Mouse (Mus musculus) kidney, postnatal 0 days (tissue): ENCODE results near the gene Fam217a. TPM values are rescaled to one million over a fixed set of nuclear protein-coding genes. Genes with fewer than 3 reads are reported as not detected.
"Not testable (repeated sequence)": the region's sequence is repeated elsewhere in the genome, so short reads cannot be mapped to it uniquely, and the experiment has no call there.

Experiments
- ATAC-seq: fragments of 200-750 bp; cut with Nextera tagmentation; replicated peaks from 2 replicates; pipeline ENCODE4 v1.8.0; 2017; ENCODE audit warnings: low read depth, moderate number of reproducible peaks, moderate TSS enrichment, moderate library complexity; ENCODE audit not compliant: low FRiP score
- DNase-seq: peaks from one replicate; pipeline ENCODE4 v3.0.0-alpha.2; 2016; ENCODE audit warnings: low spot score
- H3K27ac ChIP-seq: fragments of 300-500 bp; sonication (generic); 2 replicates; pipeline ENCODE4 v1.5.1; 2014; ENCODE audit warnings: mild to moderate bottlenecking
- H3K27me3 ChIP-seq: fragments of 300-500 bp; sonication (generic); 2 replicates; pipeline ENCODE4 v1.6.1; 2014; ENCODE audit warnings: low read length, mixed read lengths; ENCODE audit not compliant: insufficient read depth
- H3K36me3 ChIP-seq: fragments of 300-500 bp; sonication (generic); 2 replicates; pipeline ENCODE4 v1.6.1; 2014; ENCODE audit warnings: low read length, mixed read lengths; ENCODE audit not compliant: insufficient read depth
- H3K4me1 ChIP-seq: fragments of 300-500 bp; sonication (generic); replicated peaks from 2 replicates; pipeline ENCODE4 v1.6.1; 2014; ENCODE audit warnings: antibody characterized with exemption, low read length, mixed read lengths; ENCODE audit not compliant: insufficient read depth
- H3K4me2 ChIP-seq: fragments of 300-500 bp; sonication (generic); 2 replicates; pipeline ENCODE4 v1.6.1; 2014; ENCODE audit warnings: mild to moderate bottlenecking, low read length, moderate library complexity, mixed read lengths
- H3K4me3 ChIP-seq: fragments of 300-500 bp; sonication (generic); replicated peaks from 2 replicates; pipeline ENCODE4 v1.5.1; 2014; ENCODE audit warnings: low read depth, low read length
- H3K9ac ChIP-seq: fragments of 300-500 bp; sonication (generic); 2 replicates; pipeline ENCODE4 v1.6.1; 2014; ENCODE audit warnings: low read depth, low read length
- H3K9me3 ChIP-seq: fragments of 300-500 bp; sonication (generic); replicated peaks from 2 replicates; pipeline ENCODE4 v1.6.1; 2016; ENCODE audit warnings: low read length, inconsistent platforms, mixed read lengths
- CTCF ChIP-seq: IDR thresholded peaks from 2 replicates; pipeline ENCODE4 v1.5.1; 2016; ENCODE audit warnings: antibody characterized with exemption, low read depth, mild to moderate bottlenecking, moderate library complexity
- WGBS: fragments of 180-500 bp; shearing (Covaris S2); extraction: QIAGEN DNeasy Blood & Tissue Kit; methylation state at CpG from one replicate; pipeline ENCODE4 v1.1.7; 2014; 5-methylcytosine and 5-hydroxymethylcytosine counted together
- polyA plus RNA-seq: library from polyadenylated mRNA; unstranded; fragments of >200 nt; fragmentation: Nextera tagmentation; extraction: Ambion mirVana; gene quantifications from 2 replicates; pipeline ENCODE4 v1.2.1, GENCODE M21; 2015

Fam217a gene
- polyA plus RNA-seq, 1 experiment from 2014 or later = 7.0 TPM

DNA sequence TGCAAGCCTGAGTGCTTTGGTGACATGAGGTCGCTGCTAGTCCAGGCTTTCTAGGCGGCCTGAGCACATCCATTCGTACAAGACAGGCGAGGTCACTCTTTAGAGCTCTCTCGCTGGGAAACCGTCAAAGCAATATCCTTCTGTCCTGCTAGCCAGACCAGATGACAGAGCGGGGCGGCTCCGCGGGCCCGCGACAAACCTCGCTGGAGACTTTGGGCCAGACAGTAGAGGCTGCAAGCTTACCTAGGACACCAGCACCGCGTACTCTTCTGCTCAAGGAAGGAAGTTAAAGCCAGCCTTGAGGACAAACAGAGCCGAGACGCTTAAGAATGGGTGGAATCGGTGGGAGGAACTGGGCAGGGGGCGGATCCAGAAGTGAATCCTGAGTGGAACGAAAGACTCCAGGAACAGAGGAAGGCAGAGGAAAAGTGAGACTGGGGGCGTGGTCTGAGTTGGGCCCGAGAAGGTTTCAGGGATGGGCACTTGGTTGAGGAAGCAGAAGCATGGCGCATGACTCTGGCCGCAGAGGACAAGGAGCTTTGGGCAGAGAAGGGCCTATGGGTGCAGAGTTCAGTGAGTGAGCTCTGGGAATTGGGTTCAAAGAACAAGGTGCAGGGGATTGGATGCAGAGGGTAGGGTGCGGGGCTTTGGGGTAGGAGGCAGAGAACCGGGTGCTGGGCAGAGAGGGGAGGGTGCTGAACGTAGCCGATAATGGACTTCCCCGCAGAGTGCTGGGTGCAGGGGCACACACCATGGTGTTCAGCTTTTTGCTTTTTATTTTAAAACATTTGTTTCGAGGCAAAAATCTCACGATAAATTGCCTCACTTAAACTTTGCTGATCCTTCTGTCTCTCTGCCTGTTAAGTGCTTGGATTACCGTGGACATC is 39.6 kb upstream of the Fam217a start, which contains the start of gene Eci3:
Gene Eci3, minus strand, starts transcription at position 300 of the 887 bp plus-strand sequence.
- 0 out of 2 replicates have a peak within 1 kb of the TSS, but pooled peaks have one; percentile 13 for H3K9ac ChIP-seq

DNA sequence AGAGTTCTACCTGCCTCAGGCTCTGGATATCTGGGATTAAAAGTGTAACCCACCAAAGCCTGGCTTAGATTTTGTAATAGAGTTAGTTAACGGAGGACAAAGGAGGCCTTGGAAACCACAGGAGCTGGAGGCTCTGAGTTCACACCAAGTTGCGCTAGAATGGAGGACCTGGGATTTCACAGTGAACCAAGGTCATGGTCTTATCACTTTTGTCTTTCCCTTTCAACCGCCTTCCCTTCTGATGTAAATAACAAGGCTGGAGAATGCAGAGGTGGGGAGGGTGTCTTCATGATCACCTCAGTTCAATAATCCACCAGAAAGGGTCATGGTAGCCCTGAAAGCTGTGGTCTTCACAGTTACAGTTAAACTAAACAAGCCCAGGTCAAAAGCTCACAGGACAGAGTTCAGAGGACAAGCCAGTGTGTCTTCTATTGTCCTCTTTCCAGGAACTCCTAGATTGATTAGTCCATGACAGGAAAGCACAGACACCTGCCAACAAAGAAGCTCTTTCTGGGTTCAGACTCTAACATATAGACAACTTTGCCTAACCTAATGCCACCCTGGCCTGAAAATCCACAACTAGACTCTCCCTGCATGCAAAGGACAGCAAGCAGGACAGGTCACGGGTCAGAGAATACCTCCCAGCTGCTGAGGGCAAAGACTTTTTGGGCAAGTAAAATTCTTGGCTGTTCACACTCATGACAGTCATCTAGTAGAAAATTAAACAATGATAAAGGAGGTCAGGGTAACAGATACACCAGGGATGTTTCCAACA is 37.1 kb upstream of the Fam217a start:
- H3K4me1 ChIP-seq = 0 out of 2 replicates have a peak, but pooled peaks cover 6% of the 10 kb centered on the region
- no peak overlapping the region for H3K27ac ChIP-seq
- H3K9ac ChIP-seq = no peak overlapping the region
- no peak overlapping the region for H3K4me2 ChIP-seq
- H3K36me3 ChIP-seq = no peaks in the 10 kb centered on the region
- no peaks in the 10 kb centered on the region for H3K9me3 ChIP-seq
- 86% methylated on average over 4 of the region's 4 CpGs for WGBS
- H3K27me3 ChIP-seq = no peaks in the 10 kb centered on the region
- DNase-seq = no peak
- H3K4me3 ChIP-seq = no peak overlapping the region
- no peak for TF ChIP-seq CTCF
- ATAC-seq = no peak

More for the DNA sequence above, 39.6 kb upstream of the Fam217a start, which contains the start of gene Eci3:
- DNase-seq = peak; percentile 63
- Histone ChIP-seq H3K4me3 (peak within 1 kb of the TSS; percentile 36), H3K27me3 (no peaks in the 10 kb centered on the region), H3K4me1 (0 out of 2 replicates have a peak, but pooled peaks cover 6% of the 10 kb centered on the region), H3K27ac (no peak within 1 kb of the TSS), H3K9me3 (no peaks in the 10 kb centered on the region), H3K4me2 (peak within 1 kb of the TSS; percentile 68), H3K36me3 (no peaks in the 10 kb centered on the region)
- ATAC-seq = peak; percentile 86
- no peak for TF ChIP-seq CTCF
- 2% methylated on average over 32 of the region's 32 CpGs for WGBS

DNA sequence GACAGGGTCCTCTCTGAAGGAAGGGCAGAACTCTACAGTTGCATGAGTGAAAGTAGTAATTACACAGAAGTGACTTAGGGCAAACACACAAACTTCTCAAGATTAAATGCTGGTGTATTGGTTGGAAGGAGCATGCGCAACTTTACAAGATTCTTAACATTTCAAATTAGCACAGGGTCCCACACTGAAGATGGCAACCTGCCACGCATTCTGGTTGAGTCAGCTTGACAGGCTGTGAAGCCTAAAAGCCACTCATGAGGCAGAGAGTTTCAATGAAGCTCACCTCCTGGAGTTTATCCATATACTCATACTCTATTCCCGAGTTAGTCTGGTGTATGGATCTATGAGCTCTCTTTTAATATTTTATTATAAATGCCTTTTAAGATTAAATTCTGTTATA is 34.0 kb upstream of the Fam217a start:
- H3K27me3 ChIP-seq, H3K27ac ChIP-seq, H3K9ac ChIP-seq, H3K4me2 ChIP-seq, H3K36me3 ChIP-seq, DNase-seq, H3K9me3 ChIP-seq, H3K4me1 ChIP-seq, H3K4me3 ChIP-seq, ATAC-seq: not testable (repeated sequence)
- 75% methylated on average over 3 of the region's 3 CpGs for WGBS

DNA sequence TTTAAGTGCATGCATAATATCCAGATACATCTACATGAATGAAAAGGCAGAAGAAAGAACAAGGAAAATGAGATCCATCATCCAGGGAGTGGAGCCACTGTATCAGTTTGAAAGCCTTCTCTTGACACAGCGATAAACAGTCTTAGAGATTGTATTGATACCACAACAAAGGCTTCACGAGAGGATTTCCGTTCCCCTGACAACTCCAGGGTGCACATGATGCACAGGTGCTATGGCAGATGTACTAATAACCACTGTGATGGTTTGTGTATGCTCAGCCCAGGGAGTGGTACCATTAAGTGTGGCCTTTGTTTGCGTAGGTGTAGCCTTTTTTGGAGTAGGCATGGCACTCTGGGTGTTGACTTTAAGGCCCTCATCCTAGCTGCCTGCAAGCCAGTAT is 32.8 kb upstream of the Fam217a start:
- Histone ChIP-seq H3K4me1 (no peaks in the 10 kb centered on the region), H3K4me2 (no peak overlapping the region), H3K27ac (no peak overlapping the region), H3K36me3 (no peaks in the 10 kb centered on the region), H3K9me3 (no peaks in the 10 kb centered on the region), H3K27me3 (no peaks in the 10 kb centered on the region), H3K9ac (no peak overlapping the region), H3K4me3 (no peak overlapping the region)
- no peak for TF ChIP-seq CTCF
- 82% methylated on average over 4 of the region's 4 CpGs for WGBS
- DNase-seq (no peak), ATAC-seq (no peak)

DNA sequence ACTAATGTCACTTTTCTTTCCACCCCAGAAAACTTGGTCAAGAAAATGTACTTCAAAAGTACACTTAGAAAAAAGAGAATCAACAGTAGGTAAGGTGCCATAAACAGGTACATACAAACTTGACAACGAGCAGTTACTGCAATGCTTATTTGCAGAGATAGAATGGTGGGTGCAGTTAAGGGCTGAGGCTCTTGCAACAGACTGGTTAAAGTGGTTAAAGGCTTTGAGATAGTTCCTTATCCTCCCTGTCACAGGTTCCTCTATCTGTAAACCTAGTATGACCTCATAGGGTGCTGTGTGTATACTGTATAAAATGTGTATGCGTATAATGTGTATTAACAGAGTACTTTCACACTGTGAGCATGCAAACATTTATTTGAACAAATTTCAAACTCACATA is 27.3 kb upstream of the Fam217a start:
- WGBS = 90% methylated on average over 2 of the region's 2 CpGs
- H3K4me3 ChIP-seq, DNase-seq, H3K4me2 ChIP-seq, H3K27me3 ChIP-seq, H3K36me3 ChIP-seq, H3K27ac ChIP-seq, H3K9me3 ChIP-seq, H3K9ac ChIP-seq, ATAC-seq, H3K4me1 ChIP-seq: not testable (repeated sequence)

DNA sequence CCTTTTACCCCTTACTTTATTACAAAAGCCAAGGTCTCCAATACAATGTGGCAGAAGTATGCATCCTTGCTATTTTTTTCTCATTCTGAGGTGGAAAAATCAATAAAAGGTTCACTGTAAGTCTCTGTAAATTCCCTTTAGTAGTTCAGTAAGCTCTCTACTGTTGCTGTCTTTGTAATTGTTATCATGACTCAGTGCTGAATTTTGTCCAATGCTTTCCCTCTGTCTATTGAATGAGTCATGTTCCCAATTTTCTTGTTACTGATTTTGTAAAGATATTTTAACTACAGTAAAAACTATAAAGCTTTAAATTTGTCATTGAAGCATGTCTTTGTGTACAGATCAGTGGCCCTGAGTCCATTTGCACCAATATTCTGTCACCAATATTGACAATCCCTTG is 18.3 kb upstream of the Fam217a start:
- no peaks in the 10 kb centered on the region for H3K4me1 ChIP-seq
- no peak for TF ChIP-seq CTCF
- ATAC-seq = no peak

More for the DNA sequence above, 18.3 kb upstream of the Fam217a start:
- H3K9ac ChIP-seq = no peak overlapping the region
- DNase-seq = no peak
- no peak overlapping the region for H3K27ac ChIP-seq
- no peaks in the 10 kb centered on the region for H3K9me3 ChIP-seq
- no peak overlapping the region for H3K4me2 ChIP-seq
- H3K36me3 ChIP-seq = no peaks in the 10 kb centered on the region
- no peaks in the 10 kb centered on the region for H3K27me3 ChIP-seq
- H3K4me3 ChIP-seq = no peak overlapping the region
